Mouse (Mus musculus) v-Abl transformed pro-B cells (cell line): ENCODE results near the gene Morn1.

Experiments used
- in situ Hi-C, 2 experiments: fragments of 400-800 bp; cut with MboI; formaldehyde crosslinking; loops; one replicate each; pipeline ENCODE4 v1.15.1; 2025; ENCODE audit not compliant: unreplicated experiment in 2 of 2

Gene Morn1

GRCm38 (mm10) chr4:155107886-155108285 is 21.5 kb downstream of the Morn1 start:
- in situ Hi-C loops = no loop called here

GRCm38 (mm10) chr4:155109471-155109870 is 23.1 kb downstream of the Morn1 start:
- in situ Hi-C loops = no loop called here

- in situ Hi-C loops = no loop called here
Measured at GRCm38 (mm10) chr4:155113766-155114410, 27.5 kb downstream of the Morn1 start.

GRCm38 (mm10) chr4:155116607-155117006 is 30.2 kb downstream of the Morn1 start:
- in situ Hi-C loops = no loop called here

GRCm38 (mm10) chr4:155117396-155117978 is 31.1 kb downstream of the Morn1 start:
- in situ Hi-C loops = no loop called here

GRCm38 (mm10) chr4:155118278-155118677 is 31.9 kb downstream of the Morn1 start:
- in situ Hi-C loops = no loop called here

- in situ Hi-C loops = no loop called here
Measured at GRCm38 (mm10) chr4:155120038-155120437, 33.7 kb downstream of the Morn1 start.

GRCm38 (mm10) chr4:155120583-155120982 is 34.2 kb downstream of the Morn1 start:
- in situ Hi-C loops = no loop called here

- in situ Hi-C loops = no loop called here
Measured at GRCm38 (mm10) chr4:155121222-155121621, 34.8 kb downstream of the Morn1 start.

GRCm38 (mm10) chr4:155121915-155122443 is 35.6 kb downstream of the Morn1 start:
- in situ Hi-C loops = no loop called here

GRCm38 (mm10) chr4:155122444-155123040 is 36.2 kb downstream of the Morn1 start:
- in situ Hi-C loops = no loop called here

GRCm38 (mm10) chr4:155123868-155124534 is 37.6 kb downstream of the Morn1 start:
- in situ Hi-C loops = no loop called here

- in situ Hi-C loops = no loop called here
Measured at GRCm38 (mm10) chr4:155125310-155125709, 38.9 kb downstream of the Morn1 start.

GRCm38 (mm10) chr4:155126194-155126593 is 39.8 kb downstream of the Morn1 start:
- in situ Hi-C loops = no loop called here

GRCm38 (mm10) chr4:155126602-155127372 is 40.4 kb downstream of the Morn1 start:
- in situ Hi-C loops = no loop called here

GRCm38 (mm10) chr4:155128411-155128810 is 42.0 kb downstream of the Morn1 start:
- in situ Hi-C loops = no loop called here

- in situ Hi-C loops = no loop called here
Measured at GRCm38 (mm10) chr4:155129132-155129917, 42.9 kb downstream of the Morn1 start.

- in situ Hi-C loops = no loop called here
Measured at GRCm38 (mm10) chr4:155129996-155130395, 43.6 kb downstream of the Morn1 start.

- in situ Hi-C loops = no loop called here
Measured at GRCm38 (mm10) chr4:155130616-155131015, 44.2 kb downstream of the Morn1 start.

GRCm38 (mm10) chr4:155133188-155133587 is 46.8 kb downstream of the Morn1 start:
- in situ Hi-C loops = no loop called here
